Mouse (Mus musculus) kidney, postnatal 0 days (tissue): ENCODE measurements around the gene Gm20388. TPM values are rescaled to one million over a fixed set of nuclear protein-coding genes. Genes with fewer than 3 reads are reported as not detected.

Experiments used
- ATAC-seq: fragments of 200-750 bp; cut with Nextera tagmentation; replicated peaks from 2 replicates; pipeline ENCODE4 v1.8.0; 2017; ENCODE audit warnings: low read depth, moderate number of reproducible peaks, moderate TSS enrichment, moderate library complexity; ENCODE audit not compliant: low FRiP score
- DNase-seq: peaks from one replicate; pipeline ENCODE4 v3.0.0-alpha.2; 2016; ENCODE audit warnings: low spot score
- H3K27ac ChIP-seq: fragments of 300-500 bp; sonication (generic); 2 replicates; pipeline ENCODE4 v1.5.1; 2014; ENCODE audit warnings: mild to moderate bottlenecking
- H3K27me3 ChIP-seq: fragments of 300-500 bp; sonication (generic); 2 replicates; pipeline ENCODE4 v1.6.1; 2014; ENCODE audit warnings: low read length, mixed read lengths; ENCODE audit not compliant: insufficient read depth
- H3K36me3 ChIP-seq: fragments of 300-500 bp; sonication (generic); 2 replicates; pipeline ENCODE4 v1.6.1; 2014; ENCODE audit warnings: low read length, mixed read lengths; ENCODE audit not compliant: insufficient read depth
- H3K4me1 ChIP-seq: fragments of 300-500 bp; sonication (generic); replicated peaks from 2 replicates; pipeline ENCODE4 v1.6.1; 2014; ENCODE audit warnings: antibody characterized with exemption, low read length, mixed read lengths; ENCODE audit not compliant: insufficient read depth
- H3K4me2 ChIP-seq: fragments of 300-500 bp; sonication (generic); 2 replicates; pipeline ENCODE4 v1.6.1; 2014; ENCODE audit warnings: mild to moderate bottlenecking, low read length, moderate library complexity, mixed read lengths
- H3K4me3 ChIP-seq: fragments of 300-500 bp; sonication (generic); replicated peaks from 2 replicates; pipeline ENCODE4 v1.5.1; 2014; ENCODE audit warnings: low read depth, low read length
- H3K9ac ChIP-seq: fragments of 300-500 bp; sonication (generic); 2 replicates; pipeline ENCODE4 v1.6.1; 2014; ENCODE audit warnings: low read depth, low read length
- H3K9me3 ChIP-seq: fragments of 300-500 bp; sonication (generic); replicated peaks from 2 replicates; pipeline ENCODE4 v1.6.1; 2016; ENCODE audit warnings: low read length, inconsistent platforms, mixed read lengths
- CTCF ChIP-seq: IDR thresholded peaks from 2 replicates; pipeline ENCODE4 v1.5.1; 2016; ENCODE audit warnings: antibody characterized with exemption, low read depth, mild to moderate bottlenecking, moderate library complexity
- WGBS: fragments of 180-500 bp; shearing (Covaris S2); extraction: QIAGEN DNeasy Blood & Tissue Kit; methylation state at CpG from one replicate; pipeline ENCODE4 v1.1.7; 2014; 5-methylcytosine and 5-hydroxymethylcytosine counted together
- polyA plus RNA-seq: library from polyadenylated mRNA; unstranded; fragments of >200 nt; fragmentation: Nextera tagmentation; extraction: Ambion mirVana; gene quantifications from 2 replicates; pipeline ENCODE4 v1.2.1, GENCODE M21; 2015

Gm20388 gene
- polyA plus RNA-seq, 1 experiment from 2014 or later = not detected

DNA sequence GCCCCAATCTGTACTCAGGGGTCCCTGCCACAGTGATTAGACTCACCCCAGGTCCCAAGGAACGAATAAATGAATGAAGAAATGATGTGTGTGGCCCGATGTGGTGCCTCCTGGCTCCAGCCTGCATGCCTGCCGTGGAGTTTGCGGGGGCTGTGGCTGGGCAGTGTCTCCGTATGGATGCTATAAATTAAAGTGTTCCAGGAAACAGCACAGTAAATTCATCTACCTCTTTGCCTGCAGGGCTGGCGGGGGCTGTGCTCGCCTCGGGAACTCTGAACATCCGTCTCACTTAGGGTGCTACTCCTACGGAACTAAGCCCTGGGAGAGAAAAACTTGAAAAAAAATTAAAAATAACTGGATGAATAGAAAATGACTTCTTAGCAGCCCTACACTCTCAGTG is 441.5 kb downstream of the Gm20388 start:
- no peak for ATAC-seq

DNA sequence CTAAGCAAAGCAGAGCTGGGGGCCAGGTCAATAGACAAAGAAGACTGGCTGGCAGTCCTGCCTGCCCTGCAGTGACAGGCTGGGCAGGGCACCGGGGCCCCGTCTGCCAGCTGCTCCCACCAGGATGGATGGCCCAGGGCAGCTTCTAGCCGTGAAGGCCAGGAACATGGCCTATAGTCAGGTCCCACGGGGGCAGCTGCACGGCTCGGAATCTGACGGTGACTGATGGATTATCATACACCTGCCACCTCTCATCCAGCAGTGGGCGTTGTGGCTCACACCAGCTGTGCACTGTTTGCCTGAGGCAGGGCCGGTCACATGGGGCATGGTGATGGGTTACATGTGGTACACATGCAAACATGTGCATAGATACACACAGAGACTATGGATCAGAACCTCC is 445.4 kb downstream of the Gm20388 start:
- DNase-seq (no peak), ATAC-seq (peak; percentile 26; the same call in 1 of the 2 replicates)
- Histone ChIP-seq H3K9me3 (no peaks in the 10 kb centered on the region), H3K27ac (no peak overlapping the region), H3K9ac (no peak overlapping the region), H3K27me3 (no peaks in the 10 kb centered on the region), H3K36me3 (no peaks in the 10 kb centered on the region), H3K4me3 (no peak overlapping the region), H3K4me2 (no peak overlapping the region), H3K4me1 (peaks cover 26% of the 10 kb centered on the region)
- TF ChIP-seq CTCF = no peak; the same call in 1 of the 2 replicates
- WGBS = 55% methylated on average over 9 of the region's 9 CpGs

More for the DNA sequence above, 441.5 kb downstream of the Gm20388 start:
- Histone ChIP-seq H3K9ac (no peak overlapping the region), H3K4me2 (no peak overlapping the region), H3K9me3 (no peaks in the 10 kb centered on the region), H3K27me3 (no peaks in the 10 kb centered on the region), H3K4me1 (peaks cover 39% of the 10 kb centered on the region), H3K4me3 (no peak overlapping the region), H3K36me3 (no peaks in the 10 kb centered on the region), H3K27ac (no peak overlapping the region; the same call in 1 of the 2 replicates)
- WGBS = 9% methylated on average over 10 of the region's 10 CpGs
- peak; percentile 66 for DNase-seq
- TF ChIP-seq CTCF = no peak

DNA sequence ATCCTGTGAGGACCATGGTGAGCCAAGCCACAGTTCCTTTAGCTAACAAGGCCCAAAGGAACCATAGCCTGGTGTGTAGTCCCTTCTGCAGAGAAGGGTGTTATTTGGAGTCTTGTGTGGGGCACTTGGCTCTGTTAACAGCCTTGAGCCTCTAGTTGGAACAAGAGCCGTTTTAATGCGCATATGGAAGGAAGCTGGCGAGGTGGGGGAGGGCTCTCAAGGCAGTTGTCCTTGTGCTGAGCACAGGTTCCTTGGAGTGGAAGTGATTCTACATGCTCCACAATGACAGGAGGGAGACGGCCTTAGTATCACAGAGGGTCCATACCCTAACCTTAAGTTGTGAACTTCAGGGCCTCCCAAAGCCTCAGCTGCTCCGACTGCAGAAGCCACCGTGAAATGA is 446.9 kb downstream of the Gm20388 start:
- 83% methylated on average over 6 of the region's 6 CpGs for WGBS
- Histone ChIP-seq H3K27ac (no peak overlapping the region), H3K4me2 (no peak overlapping the region), H3K27me3 (no peaks in the 10 kb centered on the region), H3K4me3 (no peak overlapping the region), H3K4me1 (peaks cover 11% of the 10 kb centered on the region), H3K9ac (no peak overlapping the region), H3K9me3 (no peaks in the 10 kb centered on the region), H3K36me3 (no peaks in the 10 kb centered on the region)
- TF ChIP-seq CTCF = no peak
- DNase-seq (no peak), ATAC-seq (no peak)

DNA sequence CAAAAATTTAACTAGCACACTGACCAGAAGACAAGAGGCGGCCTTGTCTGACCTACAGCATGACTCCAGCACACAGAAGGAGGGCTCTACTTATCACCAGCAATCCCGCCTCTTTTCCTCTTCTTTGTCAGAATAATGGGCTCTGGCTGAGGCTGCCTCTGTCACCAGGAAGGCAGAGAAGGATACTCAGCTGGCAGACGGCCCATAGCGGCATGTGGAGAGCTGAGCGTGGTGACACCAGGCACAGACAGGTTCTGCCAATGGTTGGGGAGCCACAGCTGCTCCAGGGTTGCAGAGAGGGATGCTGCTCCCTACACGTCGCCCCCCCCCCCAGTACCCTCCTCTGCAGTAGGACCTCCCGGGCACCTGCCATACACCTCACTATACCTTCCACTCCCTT is 450.7 kb downstream of the Gm20388 start:
- Histone ChIP-seq H3K36me3 (no peaks in the 10 kb centered on the region), H3K9me3 (no peaks in the 10 kb centered on the region), H3K4me3 (no peak overlapping the region), H3K27ac (no peak overlapping the region), H3K4me2 (no peak overlapping the region), H3K9ac (no peak overlapping the region), H3K4me1 (peaks cover 16% of the 10 kb centered on the region; the same call in 1 of the 2 replicates), H3K27me3 (no peaks in the 10 kb centered on the region)
- ATAC-seq (no peak), DNase-seq (no peak)
- WGBS = 68% methylated on average over 8 of the region's 8 CpGs
- TF ChIP-seq CTCF = no peak

DNA sequence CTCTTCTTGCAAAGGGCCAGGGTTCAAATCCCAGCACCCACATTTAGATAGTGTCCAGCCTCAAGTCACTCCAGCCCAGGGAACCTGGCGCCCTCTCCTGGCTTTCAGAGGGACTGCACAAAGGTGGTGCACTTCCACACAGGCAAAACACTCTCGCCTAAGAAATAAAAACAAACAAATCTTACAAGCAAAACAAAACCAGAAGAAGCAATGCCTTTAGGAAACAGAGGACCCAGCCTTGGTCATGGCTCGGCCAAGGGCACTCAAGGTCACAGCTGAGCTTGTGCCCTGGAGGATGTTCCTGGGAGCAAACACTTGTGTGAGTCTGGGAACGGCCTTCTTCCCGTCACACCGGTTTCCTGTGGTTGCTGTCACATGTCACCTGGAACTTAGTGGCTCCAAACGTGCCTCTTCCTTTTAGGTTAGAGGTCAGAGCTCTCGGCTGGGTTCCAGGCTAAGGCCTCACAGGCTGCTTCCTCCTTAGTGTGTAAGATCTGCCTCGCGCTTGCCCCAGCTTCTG is 453.0 kb downstream of the Gm20388 start:
- Histone ChIP-seq H3K27me3 (no peaks in the 10 kb centered on the region), H3K4me1 (peaks cover 18% of the 10 kb centered on the region), H3K36me3 (no peaks in the 10 kb centered on the region), H3K4me3 (no peak overlapping the region), H3K4me2 (no peak overlapping the region), H3K9me3 (no peaks in the 10 kb centered on the region), H3K27ac (peak overlapping the region; percentile 66; the same call in 1 of the 2 replicates), H3K9ac (no peak overlapping the region)
- peak; percentile 23; the same call in 1 of the 2 replicates for ATAC-seq
- 38% methylated on average over 10 of the region's 10 CpGs for WGBS
- peak; percentile 77 for TF ChIP-seq CTCF
- DNase-seq = peak; percentile 51

DNA sequence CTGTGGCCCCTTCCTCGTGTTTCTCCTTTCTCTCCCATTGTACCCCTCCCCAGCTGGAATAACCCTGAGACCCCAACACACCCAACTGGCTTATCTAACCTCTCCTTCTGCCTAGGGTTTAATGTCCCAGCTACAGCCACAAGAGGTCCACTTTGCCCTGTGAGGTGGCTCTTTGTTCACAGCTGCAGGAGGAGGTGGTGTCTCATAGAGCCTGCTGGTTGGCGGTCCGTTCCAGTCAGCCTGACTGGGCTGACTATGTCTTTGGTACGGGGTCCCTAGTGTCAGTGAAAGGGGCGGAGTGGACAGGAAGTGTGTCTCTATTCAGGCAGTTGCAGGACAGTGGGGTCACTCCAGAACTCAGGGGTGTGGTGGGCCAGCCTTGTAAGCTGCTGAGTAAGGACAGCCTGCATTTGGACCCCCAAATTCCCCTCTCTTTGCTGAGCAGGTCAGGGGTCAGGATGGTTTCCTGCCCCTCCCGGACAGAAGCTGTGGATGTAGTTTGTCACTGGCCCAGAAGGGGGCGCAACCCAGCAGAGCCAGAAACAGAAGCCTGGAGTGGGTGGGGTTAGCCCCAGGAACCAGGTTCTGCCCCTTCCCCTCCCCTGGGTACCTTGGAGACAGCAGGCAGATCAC is 453.6 kb downstream of the Gm20388 start:
- Histone ChIP-seq H3K9me3 (no peaks in the 10 kb centered on the region), H3K9ac (no peak overlapping the region), H3K27ac (peak overlapping the region; percentile 66; the same call in 1 of the 2 replicates), H3K4me2 (no peak overlapping the region), H3K4me1 (peaks cover 23% of the 10 kb centered on the region), H3K27me3 (no peaks in the 10 kb centered on the region), H3K4me3 (no peak overlapping the region), H3K36me3 (no peaks in the 10 kb centered on the region)
- WGBS = 40% methylated on average over 7 of the region's 7 CpGs
- peak; percentile 58 for TF ChIP-seq CTCF
- ATAC-seq (peak; percentile 18; the same call in 1 of the 2 replicates), DNase-seq (peak; percentile 53)
